Mouse (Mus musculus) lung, adult 2 months (tissue): Measurements from ENCODE around the gene Ddn.

Experiments used
- CTCF ChIP-seq: fragments of 200-500 bp; IDR thresholded peaks from 2 replicates; pipeline ENCODE4 v1.5.1; 2011; ENCODE audit warnings: mild to moderate bottlenecking, low read length, control low read depth; ENCODE audit not compliant: insufficient read depth
- POLR2A ChIP-seq: fragments of 200-500 bp; IDR thresholded peaks from 2 replicates; pipeline ENCODE4 v1.6.1; 2011; ENCODE audit warnings: low read depth, mild to moderate bottlenecking, control low read depth, low read length, borderline replicate concordance; ENCODE audit errors: extremely low read depth

GRCm38 (mm10) chr15:98780573-98780972 lies 28.7 kb downstream of the Ddn start:
- TF ChIP-seq POLR2A = no peak
- 0 out of 2 replicates have a peak, but pooled peaks have one; percentile 5 for TF ChIP-seq CTCF
